Mouse (Mus musculus): ENCODE data around the gene Rexo5. TPM values are rescaled to one million over a fixed set of nuclear protein-coding genes. Genes with fewer than 3 reads are reported as not detected.
A peak's percentile ranks its signal among the peaks of the same experiment; 100 is the strongest.

The Rexo5 gene
- polyA plus RNA-seq, 1 experiment from 2014 or later = 25.0 TPM

DNA sequence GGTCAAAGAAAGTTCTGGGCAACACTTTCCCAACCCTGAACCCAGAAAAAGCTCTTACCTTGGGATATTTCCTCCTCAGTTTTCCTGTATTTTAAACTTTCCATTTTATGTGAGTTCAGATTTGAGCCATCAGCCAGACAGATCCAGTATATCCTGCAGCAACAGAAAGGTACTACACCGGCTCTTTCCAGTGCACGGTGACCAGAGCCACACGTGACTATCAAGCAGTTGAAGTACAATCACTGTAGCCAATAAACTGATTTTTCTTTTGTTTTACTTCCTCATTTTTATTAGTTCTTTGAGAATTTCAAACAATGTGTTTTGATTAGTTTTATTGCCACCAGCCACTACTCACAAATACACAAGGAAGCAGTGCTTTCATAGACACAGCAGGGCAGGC lies 29.4 kb upstream of the Rexo5 start:
- no peaks in the 10 kb centered on the region for H3K27me3 ChIP-seq (ENCODE audit: control insufficient read depth, insufficient read depth, low read length)
- ATAC-seq (ENCODE audit: insufficient number of reproducible peaks, insufficient read depth, low FRiP score, low read depth) = no peak
- no peaks in the 10 kb centered on the region for H3K36me3 ChIP-seq (ENCODE audit: control insufficient read depth, insufficient read depth, low read length)
- H3K9me3 ChIP-seq (ENCODE audit: control insufficient read depth, low read depth, low read length) = no peaks in the 10 kb centered on the region; the same call in 1 of the 2 replicates
- no peak overlapping the region for H3K9ac ChIP-seq (replicated peaks; ENCODE audit: low read depth, low read length)
- no peaks in the 10 kb centered on the region for H3K4me1 ChIP-seq (ENCODE audit: control insufficient read depth, insufficient read depth, low read length)
- no peak overlapping the region for H3K4me3 ChIP-seq (ENCODE audit: low read depth, low read length)
- no peak overlapping the region for H3K4me2 ChIP-seq (replicated peaks; ENCODE audit: low read depth, low read length)
- WGBS = 91% methylated on average over 3 of the region's 3 CpGs
- no peak overlapping the region for H3K27ac ChIP-seq (ENCODE audit: low read length)

DNA sequence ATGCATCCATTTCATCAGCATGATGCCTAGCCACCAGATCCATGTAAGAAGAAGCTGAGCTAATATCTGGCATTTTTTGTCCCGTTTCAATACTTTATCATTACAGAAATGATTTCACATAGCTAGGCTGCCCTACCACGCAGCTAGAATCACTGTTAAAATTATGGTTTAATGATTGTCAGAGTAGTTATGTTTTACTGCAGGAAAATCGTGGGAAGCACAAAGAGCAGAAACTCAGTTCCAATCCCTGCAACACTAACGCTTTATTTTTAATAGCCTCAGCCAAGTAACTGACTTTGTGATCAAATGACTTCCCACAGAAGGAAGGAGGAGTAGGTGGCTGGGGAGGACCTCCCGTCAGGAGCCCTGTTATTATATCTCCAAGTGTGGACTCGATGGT lies 26.8 kb upstream of the Rexo5 start:
- no peak overlapping the region for H3K4me2 ChIP-seq (replicated peaks; ENCODE audit: low read depth, low read length)
- no peak overlapping the region for H3K27ac ChIP-seq (ENCODE audit: low read length)
- 75% methylated on average over 6 of the region's 6 CpGs for WGBS
- no peak overlapping the region for H3K9ac ChIP-seq (replicated peaks; ENCODE audit: low read depth, low read length)
- H3K27me3 ChIP-seq (ENCODE audit: control insufficient read depth, insufficient read depth, low read length) = no peaks in the 10 kb centered on the region
- no peaks in the 10 kb centered on the region for H3K9me3 ChIP-seq (ENCODE audit: control insufficient read depth, low read depth, low read length)
- ATAC-seq (ENCODE audit: insufficient number of reproducible peaks, insufficient read depth, low FRiP score, low read depth) = no peak
- H3K4me1 ChIP-seq (ENCODE audit: control insufficient read depth, insufficient read depth, low read length) = no peaks in the 10 kb centered on the region
- no peaks in the 10 kb centered on the region for H3K36me3 ChIP-seq (ENCODE audit: control insufficient read depth, insufficient read depth, low read length)
- H3K4me3 ChIP-seq (ENCODE audit: low read depth, low read length) = no peak overlapping the region

DNA sequence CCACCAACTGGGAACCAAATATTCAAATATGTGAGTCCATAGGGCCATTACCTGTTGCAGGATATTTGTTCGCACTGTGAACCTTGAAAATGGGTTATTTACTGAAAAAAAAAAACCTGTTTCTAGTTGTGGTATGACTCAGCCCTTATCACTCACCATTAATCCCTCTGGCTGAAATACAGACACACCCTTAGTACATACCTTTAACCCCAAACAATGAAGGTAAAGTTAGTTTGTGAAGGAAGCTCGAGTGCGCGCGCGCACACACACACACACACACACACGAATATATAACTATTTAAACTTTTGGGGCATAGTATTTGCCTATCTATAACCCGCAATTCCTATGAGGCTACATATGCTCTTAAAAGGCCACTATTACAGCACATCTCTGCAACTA lies 23.9 kb upstream of the Rexo5 start:
- 75% methylated on average over 8 of the region's 8 CpGs for WGBS
- no peak overlapping the region for H3K27ac ChIP-seq (ENCODE audit: low read length)

GRCm38 (mm10) chr7:119783453-119783852 lies 10.4 kb upstream of the Rexo5 start:
- H3K36me3 ChIP-seq (ENCODE audit: control insufficient read depth, insufficient read depth, low read length) = peaks cover 37% of the 10 kb centered on the region
- H3K27ac ChIP-seq (ENCODE audit: low read length) = no peak overlapping the region

More for the DNA sequence above, 23.9 kb upstream of the Rexo5 start:
- Histone ChIP-seq H3K9me3 (ENCODE audit: control insufficient read depth, low read depth, low read length) (no peaks in the 10 kb centered on the region), H3K4me3 (ENCODE audit: low read depth, low read length) (no peak overlapping the region), H3K4me2 (replicated peaks; ENCODE audit: low read depth, low read length) (no peak overlapping the region), H3K36me3 (ENCODE audit: control insufficient read depth, insufficient read depth, low read length) (no peaks in the 10 kb centered on the region), H3K4me1 (ENCODE audit: control insufficient read depth, insufficient read depth, low read length) (no peaks in the 10 kb centered on the region), H3K27me3 (ENCODE audit: control insufficient read depth, insufficient read depth, low read length) (no peaks in the 10 kb centered on the region), H3K9ac (replicated peaks; ENCODE audit: low read depth, low read length) (no peak overlapping the region)
- ATAC-seq (ENCODE audit: insufficient number of reproducible peaks, insufficient read depth, low FRiP score, low read depth) = peak; percentile 63; the same call in 1 of the 2 replicates

GRCm38 (mm10) chr7:119784908-119785307 lies 8.9 kb upstream of the Rexo5 start:
- H3K27ac ChIP-seq (ENCODE audit: low read length) = no peak overlapping the region
- no peak overlapping the region for H3K4me3 ChIP-seq (ENCODE audit: low read depth, low read length)
- H3K27me3 ChIP-seq (ENCODE audit: control insufficient read depth, insufficient read depth, low read length) = no peaks in the 10 kb centered on the region
- WGBS = 88% methylated on average over 5 of the region's 5 CpGs
- ATAC-seq (ENCODE audit: insufficient number of reproducible peaks, insufficient read depth, low FRiP score, low read depth) = no peak
- H3K9ac ChIP-seq (replicated peaks; ENCODE audit: low read depth, low read length) = no peak overlapping the region
- H3K4me1 ChIP-seq (ENCODE audit: control insufficient read depth, insufficient read depth, low read length) = no peaks in the 10 kb centered on the region
- no peaks in the 10 kb centered on the region for H3K9me3 ChIP-seq (ENCODE audit: control insufficient read depth, low read depth, low read length)
- no peak overlapping the region for H3K4me2 ChIP-seq (replicated peaks; ENCODE audit: low read depth, low read length)
- peaks cover 51% of the 10 kb centered on the region for H3K36me3 ChIP-seq (ENCODE audit: control insufficient read depth, insufficient read depth, low read length)

More at GRCm38 (mm10) chr7:119783453-119783852, 10.4 kb upstream of the Rexo5 start:
- WGBS = 90% methylated on average over 2 of the region's 2 CpGs
- no peak overlapping the region for H3K4me3 ChIP-seq (ENCODE audit: low read depth, low read length)
- H3K27me3 ChIP-seq (ENCODE audit: control insufficient read depth, insufficient read depth, low read length) = no peaks in the 10 kb centered on the region
- H3K9ac ChIP-seq (replicated peaks; ENCODE audit: low read depth, low read length) = no peak overlapping the region
- no peaks in the 10 kb centered on the region for H3K9me3 ChIP-seq (ENCODE audit: control insufficient read depth, low read depth, low read length)
- no peaks in the 10 kb centered on the region for H3K4me1 ChIP-seq (ENCODE audit: control insufficient read depth, insufficient read depth, low read length)
- no peak overlapping the region for H3K4me2 ChIP-seq (replicated peaks; ENCODE audit: low read depth, low read length)
- ATAC-seq (ENCODE audit: insufficient number of reproducible peaks, insufficient read depth, low FRiP score, low read depth) = no peak

- Histone ChIP-seq H3K9me3 (ENCODE audit: control insufficient read depth, low read depth, low read length) (no peaks in the 10 kb centered on the region), H3K27me3 (ENCODE audit: control insufficient read depth, insufficient read depth, low read length) (no peaks in the 10 kb centered on the region), H3K36me3 (ENCODE audit: control insufficient read depth, insufficient read depth, low read length) (peaks cover 46% of the 10 kb centered on the region), H3K27ac (ENCODE audit: low read length) (no peak overlapping the region), H3K4me1 (ENCODE audit: control insufficient read depth, insufficient read depth, low read length) (no peaks in the 10 kb centered on the region), H3K4me3 (ENCODE audit: low read depth, low read length) (no peak overlapping the region), H3K9ac (replicated peaks; ENCODE audit: low read depth, low read length) (no peak overlapping the region), H3K4me2 (replicated peaks; ENCODE audit: low read depth, low read length) (no peak overlapping the region)
- no peak for ATAC-seq (ENCODE audit: insufficient number of reproducible peaks, insufficient read depth, low FRiP score, low read depth)
- WGBS = 82% methylated on average over 3 of the region's 3 CpGs
Measured at GRCm38 (mm10) chr7:119789024-119789423, 4.8 kb upstream of the Rexo5 start.

DNA sequence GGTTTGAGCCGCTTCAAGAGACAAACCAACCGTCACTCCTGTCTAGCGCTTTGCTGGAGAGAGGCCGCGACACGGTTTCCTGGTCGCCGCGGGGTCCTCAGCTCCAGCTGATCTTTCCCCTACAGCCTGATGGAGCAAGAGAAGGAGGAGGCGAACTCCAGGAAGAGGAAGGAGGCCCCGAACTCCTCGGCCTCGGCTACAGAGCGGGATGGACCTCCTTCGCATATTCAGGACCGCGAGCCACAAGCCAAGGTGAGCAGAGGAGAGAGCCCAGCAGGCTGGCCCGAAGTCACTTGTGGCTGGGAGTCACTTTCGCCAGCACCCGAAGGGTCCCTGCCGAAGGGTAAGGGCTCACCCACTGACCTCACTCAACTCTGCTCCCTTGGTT lies 439 bp downstream of the Rexo5 start:
- peak overlapping the region; percentile 72 for H3K4me3 ChIP-seq (ENCODE audit: low read depth, low read length)
- under 1% methylated on average over 21 of the region's 21 CpGs for WGBS
- ATAC-seq (ENCODE audit: insufficient number of reproducible peaks, insufficient read depth, low FRiP score, low read depth) = peak; percentile 59
- H3K27ac ChIP-seq (ENCODE audit: low read length) = peak overlapping the region; percentile 84
- H3K9me3 ChIP-seq (ENCODE audit: control insufficient read depth, low read depth, low read length) = no peaks in the 10 kb centered on the region
- H3K27me3 ChIP-seq (ENCODE audit: control insufficient read depth, insufficient read depth, low read length) = no peaks in the 10 kb centered on the region
- H3K36me3 ChIP-seq (ENCODE audit: control insufficient read depth, insufficient read depth, low read length) = peaks cover 10% of the 10 kb centered on the region
- H3K4me1 ChIP-seq (ENCODE audit: control insufficient read depth, insufficient read depth, low read length) = peaks cover 5% of the 10 kb centered on the region; the same call in 1 of the 2 replicates
- H3K9ac ChIP-seq (replicated peaks; ENCODE audit: low read depth, low read length) = peak overlapping the region; percentile 69
- peak overlapping the region; percentile 77 for H3K4me2 ChIP-seq (replicated peaks; ENCODE audit: low read depth, low read length)

GRCm38 (mm10) chr7:119795311-119795710 lies 1.5 kb downstream of the Rexo5 start:
- H3K4me1 ChIP-seq (ENCODE audit: control insufficient read depth, insufficient read depth, low read length) = peaks cover 5% of the 10 kb centered on the region; the same call in 1 of the 2 replicates
- no peak overlapping the region for H3K27ac ChIP-seq (ENCODE audit: low read length)
- peak overlapping the region; percentile 72 for H3K4me3 ChIP-seq (ENCODE audit: low read depth, low read length)
- ATAC-seq (ENCODE audit: insufficient number of reproducible peaks, insufficient read depth, low FRiP score, low read depth) = no peak
- H3K27me3 ChIP-seq (ENCODE audit: control insufficient read depth, insufficient read depth, low read length) = no peaks in the 10 kb centered on the region
- no peaks in the 10 kb centered on the region for H3K9me3 ChIP-seq (ENCODE audit: control insufficient read depth, low read depth, low read length)
- no peak overlapping the region for H3K9ac ChIP-seq (replicated peaks; ENCODE audit: low read depth, low read length)
- peaks cover 3% of the 10 kb centered on the region for H3K36me3 ChIP-seq (ENCODE audit: control insufficient read depth, insufficient read depth, low read length)
- peak overlapping the region; percentile 43 for H3K4me2 ChIP-seq (replicated peaks; ENCODE audit: low read depth, low read length)

- ATAC-seq (ENCODE audit: insufficient number of reproducible peaks, insufficient read depth, low FRiP score, low read depth) = no peak
- no peak overlapping the region for H3K27ac ChIP-seq (ENCODE audit: low read length)
- H3K4me1 ChIP-seq (ENCODE audit: control insufficient read depth, insufficient read depth, low read length) = no peaks in the 10 kb centered on the region
- WGBS = 87% methylated on average over 3 of the region's 3 CpGs
- H3K36me3 ChIP-seq (ENCODE audit: control insufficient read depth, insufficient read depth, low read length) = peaks cover 6% of the 10 kb centered on the region; the same call in 1 of the 2 replicates
- H3K4me3 ChIP-seq (ENCODE audit: low read depth, low read length) = no peak overlapping the region
- no peaks in the 10 kb centered on the region for H3K27me3 ChIP-seq (ENCODE audit: control insufficient read depth, insufficient read depth, low read length)
- H3K4me2 ChIP-seq (replicated peaks; ENCODE audit: low read depth, low read length) = no peak overlapping the region
- no peak overlapping the region for H3K9ac ChIP-seq (replicated peaks; ENCODE audit: low read depth, low read length)
- H3K9me3 ChIP-seq (ENCODE audit: control insufficient read depth, low read depth, low read length) = no peaks in the 10 kb centered on the region
Measured at GRCm38 (mm10) chr7:119800488-119800887, 6.7 kb downstream of the Rexo5 start.
